Mouse (Mus musculus) lung, adult 2 months (tissue): ENCODE results near the gene Abcd3. TPM values are rescaled to one million over a fixed set of nuclear protein-coding genes. Genes with fewer than 3 reads are reported as not detected.

ENCODE experiments used
- DNase-seq: peaks from one replicate; pipeline ENCODE4 v3.0.0; 2022
- H3K4me1 ChIP-seq: fragments of 200-500 bp; 2 replicates; pipeline ENCODE4 v1.6.1; 2011; ENCODE audit warnings: low read length; ENCODE audit not compliant: control insufficient read depth, insufficient read depth
- H3K4me3 ChIP-seq: fragments of 200-500 bp; replicated peaks from 2 replicates; pipeline ENCODE3; 2011; ENCODE audit warnings: low read depth, mild to moderate bottlenecking, control low read depth, low read length; ENCODE audit errors: extremely low read depth
- CTCF ChIP-seq: fragments of 200-500 bp; IDR thresholded peaks from 2 replicates; pipeline ENCODE4 v1.5.1; 2011; ENCODE audit warnings: mild to moderate bottlenecking, low read length, control low read depth; ENCODE audit not compliant: insufficient read depth
- POLR2A ChIP-seq: fragments of 200-500 bp; IDR thresholded peaks from 2 replicates; pipeline ENCODE4 v1.6.1; 2011; ENCODE audit warnings: low read depth, mild to moderate bottlenecking, control low read depth, low read length, borderline replicate concordance; ENCODE audit errors: extremely low read depth
- WGBS: fragments of 180-500 bp; shearing (Covaris S2); methylation state at CpG from one replicate; pipeline ENCODE4 v1.1.7; 2018; 5-methylcytosine and 5-hydroxymethylcytosine counted together
- polyA plus RNA-seq: library from polyadenylated mRNA; depleted of rRNA; stranded (reverse); fragments of >200 nt; gene quantifications from 2 replicates; pipeline ENCODE4 v1.2.3, GENCODE M21; 2012; rRNA removed

Abcd3 gene
- polyA plus RNA-seq, 1 experiment: 18.2 TPM

GRCm38 (mm10) chr3:121713151-121713701 is 101.9 kb downstream of the Abcd3 start:
- Histone ChIP-seq H3K4me1 (no peaks in the 10 kb centered on the region), H3K4me3 (no peak overlapping the region)
- DNase-seq: no peak
- WGBS: 16% methylated on average over 17 of the region's 17 CpGs
- no peak for TF ChIP-seq POLR2A
- no peak for TF ChIP-seq CTCF

- no peak for DNase-seq
- WGBS: 67% methylated on average over 4 of the region's 4 CpGs
- no peak for TF ChIP-seq POLR2A
- no peak for TF ChIP-seq CTCF
- H3K4me1 ChIP-seq: no peaks in the 10 kb centered on the region
- H3K4me3 ChIP-seq: no peak overlapping the region
These were observed 102.9 kb downstream of the Abcd3 start for GRCm38 (mm10) chr3:121712222-121712621.

- TF ChIP-seq CTCF (no peak), POLR2A (no peak)
- H3K4me3 ChIP-seq: no peak overlapping the region
- no peak for DNase-seq
- no peaks in the 10 kb centered on the region for H3K4me1 ChIP-seq
- WGBS: 73% methylated on average over 7 of the region's 7 CpGs
These were observed 104.1 kb downstream of the Abcd3 start for GRCm38 (mm10) chr3:121710894-121711531.

Other genes starting within 250 kb of the Abcd3 start
- not detected in 2 replicates for gene 4930432M17Rik, start 144.5 kb downstream of the Abcd3 start, polyA plus RNA-seq
- 35.4 and 42.7 TPM in 2 replicates for gene F3, start 91.8 kb downstream of the Abcd3 start, polyA plus RNA-seq
- 51.0 and 73.8 TPM in 2 replicates for gene Arhgap29, start 137.2 kb upstream of the Abcd3 start, polyA plus RNA-seq
- gene Abca4, start 229.1 kb upstream of the Abcd3 start, polyA plus RNA-seq: 5.1 and 5.2 TPM in 2 replicates